Mouse (Mus musculus) stomach, embryonic 16.5 days (tissue): ENCODE measurements around the gene Chmp4b. TPM values are rescaled to one million over a fixed set of nuclear protein-coding genes. Genes with fewer than 3 reads are reported as not detected.

ENCODE experiments used
- ATAC-seq: fragments of 200-750 bp; cut with Nextera tagmentation; 2 replicates; pipeline ENCODE4 v1.8.0; 2017; ENCODE audit warnings: moderate number of reproducible peaks, moderate TSS enrichment; ENCODE audit not compliant: insufficient read depth, low FRiP score
- H3K27ac ChIP-seq: fragments of 300-500 bp; sonication (generic); 2 replicates; pipeline ENCODE4 v1.5.1; 2014; ENCODE audit warnings: low read length
- H3K27me3 ChIP-seq: fragments of 300-500 bp; sonication (generic); 2 replicates; pipeline ENCODE4 v1.6.1; 2014; ENCODE audit warnings: low read length, control low read depth, mixed read lengths; ENCODE audit not compliant: control insufficient read depth, insufficient read depth
- H3K36me3 ChIP-seq: fragments of 300-500 bp; sonication (generic); 2 replicates; pipeline ENCODE4 v1.6.1; 2014; ENCODE audit warnings: low read length; ENCODE audit not compliant: control insufficient read depth, insufficient read depth
- H3K4me1 ChIP-seq: fragments of 300-500 bp; sonication (generic); 2 replicates; pipeline ENCODE4 v1.6.1; 2014; ENCODE audit warnings: low read length, control low read depth, mixed read lengths; ENCODE audit not compliant: control insufficient read depth, insufficient read depth
- H3K4me2 ChIP-seq: fragments of 300-500 bp; sonication (generic); 2 replicates; pipeline ENCODE4 v1.6.1; 2014; ENCODE audit warnings: low read depth, low read length, mixed read lengths
- H3K4me3 ChIP-seq: fragments of 300-500 bp; sonication (generic); replicated peaks from 2 replicates; pipeline ENCODE4 v1.5.1; 2014; ENCODE audit warnings: mild to moderate bottlenecking, low read length
- H3K9ac ChIP-seq: fragments of 300-500 bp; sonication (generic); 2 replicates; pipeline ENCODE4 v1.6.1; 2014; ENCODE audit warnings: low read length
- H3K9me3 ChIP-seq: fragments of 300-500 bp; sonication (generic); replicated peaks from 2 replicates; pipeline ENCODE4 v1.6.1; 2016; ENCODE audit warnings: low read length, control low read depth; ENCODE audit not compliant: control insufficient read depth
- WGBS: fragments of 180-500 bp; shearing (Covaris S2); extraction: QIAGEN DNeasy Blood & Tissue Kit; methylation state at CpG from one replicate; pipeline ENCODE4 v1.1.7; 2014; 5-methylcytosine and 5-hydroxymethylcytosine counted together
- polyA plus RNA-seq: library from polyadenylated mRNA; unstranded; fragments of >200 nt; fragmentation: Nextera tagmentation; extraction: Ambion mirVana; gene quantifications from 2 replicates; pipeline ENCODE4 v1.2.1, GENCODE M21; 2015

Gene Chmp4b
- polyA plus RNA-seq, 1 experiment from 2014 or later: 23.6 TPM

GRCm38 (mm10) chr2:154674008-154674407 is 22.5 kb downstream of the Chmp4b start:
- ATAC-seq: no peak
- WGBS: 82% methylated on average over 4 of the region's 4 CpGs
- H3K9ac ChIP-seq: 0 out of 2 replicates have a peak overlapping the region, but pooled peaks have one; percentile 21

GRCm38 (mm10) chr2:154676653-154677609 is 25.4 kb downstream of the Chmp4b start:
- no peaks in the 10 kb centered on the region for H3K27me3 ChIP-seq
- ATAC-seq: peak; percentile 30; the same call in 1 of the 2 replicates
- WGBS: 56% methylated on average over 19 of the region's 19 CpGs
- peak overlapping the region; percentile 38 for H3K4me2 ChIP-seq
- H3K36me3 ChIP-seq: no peaks in the 10 kb centered on the region
- peak overlapping the region; percentile 41 for H3K9ac ChIP-seq
- peak overlapping the region; percentile 95 for H3K27ac ChIP-seq
- peak overlapping the region; percentile 8; the same call in 1 of the 2 replicates for H3K4me3 ChIP-seq
- no peaks in the 10 kb centered on the region for H3K9me3 ChIP-seq
- H3K4me1 ChIP-seq: peaks cover 20% of the 10 kb centered on the region

More at GRCm38 (mm10) chr2:154674008-154674407, 22.5 kb downstream of the Chmp4b start:
- Histone ChIP-seq H3K4me2 (no peak overlapping the region), H3K36me3 (no peaks in the 10 kb centered on the region), H3K27me3 (no peaks in the 10 kb centered on the region), H3K27ac (no peak overlapping the region), H3K4me1 (peaks cover 20% of the 10 kb centered on the region), H3K9me3 (no peaks in the 10 kb centered on the region), H3K4me3 (no peak overlapping the region)

DNA sequence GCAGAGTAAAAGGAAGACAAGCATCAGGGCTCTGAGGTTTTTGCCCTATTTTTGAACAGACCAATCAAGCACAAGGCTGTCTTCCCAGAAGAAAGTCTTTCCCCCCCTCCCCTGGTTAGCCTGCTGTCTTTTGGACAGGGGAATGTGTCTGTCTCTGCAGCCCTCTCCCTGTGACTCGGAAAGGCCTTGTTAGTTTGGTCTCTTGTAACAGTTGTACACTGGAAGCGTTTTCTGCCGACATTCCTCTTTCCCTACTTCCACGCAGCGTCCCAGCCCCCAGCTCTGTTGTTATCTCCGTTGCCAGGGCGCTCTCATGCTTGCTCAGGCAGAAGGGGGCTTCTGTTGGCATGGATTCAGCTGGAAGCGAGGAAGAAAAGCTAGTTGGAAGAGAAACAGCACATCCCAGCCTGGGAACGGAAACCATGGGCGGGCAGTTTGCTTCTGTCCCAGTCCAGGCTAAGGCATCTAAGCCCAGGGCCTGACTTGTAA is 26.2 kb downstream of the Chmp4b start:
- peak overlapping the region; percentile 41 for H3K9ac ChIP-seq
- no peaks in the 10 kb centered on the region for H3K9me3 ChIP-seq
- peak overlapping the region; percentile 38 for H3K4me2 ChIP-seq
- WGBS: 10% methylated on average over 10 of the region's 10 CpGs
- no peaks in the 10 kb centered on the region for H3K36me3 ChIP-seq
- H3K4me3 ChIP-seq: no peak overlapping the region; the same call in 1 of the 2 replicates
- peaks cover 23% of the 10 kb centered on the region for H3K4me1 ChIP-seq
- peak overlapping the region; percentile 95 for H3K27ac ChIP-seq
- no peaks in the 10 kb centered on the region for H3K27me3 ChIP-seq
- peak; percentile 86 for ATAC-seq

DNA sequence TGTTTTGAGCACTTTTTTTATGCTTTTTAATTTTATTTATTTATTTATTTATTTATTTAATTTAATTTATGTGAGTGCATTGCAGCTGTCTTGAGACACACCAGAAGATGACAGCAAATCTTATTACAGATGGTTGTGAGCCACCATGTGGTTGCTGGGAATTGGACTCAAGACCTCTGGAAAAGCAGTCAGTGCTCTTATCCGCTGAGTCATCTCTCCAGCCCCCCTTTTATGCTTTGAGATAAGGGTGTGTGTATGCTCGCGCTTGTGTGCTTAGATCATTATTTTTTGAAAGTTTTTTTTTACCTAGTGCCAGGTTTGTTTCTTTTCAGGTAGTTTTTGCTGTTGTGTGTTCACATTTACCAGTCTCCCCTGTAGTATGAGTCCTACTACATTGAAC is 27.5 kb downstream of the Chmp4b start:
- H3K9ac ChIP-seq: no peak overlapping the region
- H3K4me2 ChIP-seq: no peak overlapping the region
- H3K27me3 ChIP-seq: no peaks in the 10 kb centered on the region
- 60% methylated on average over 3 of the region's 3 CpGs for WGBS
- ATAC-seq: no peak
- peaks cover 25% of the 10 kb centered on the region for H3K4me1 ChIP-seq
- no peaks in the 10 kb centered on the region for H3K36me3 ChIP-seq
- H3K9me3 ChIP-seq: no peaks in the 10 kb centered on the region
- no peak overlapping the region for H3K27ac ChIP-seq
- H3K4me3 ChIP-seq: no peak overlapping the region

GRCm38 (mm10) chr2:154680337-154680736 is 28.8 kb downstream of the Chmp4b start:
- no peak overlapping the region; the same call in 1 of the 2 replicates for H3K27ac ChIP-seq
- H3K4me3 ChIP-seq: no peak overlapping the region
- peaks cover 33% of the 10 kb centered on the region for H3K4me1 ChIP-seq
- H3K4me2 ChIP-seq: no peak overlapping the region
- 62% methylated on average over 2 of the region's 2 CpGs for WGBS
- H3K9ac ChIP-seq: no peak overlapping the region
- H3K36me3 ChIP-seq: no peaks in the 10 kb centered on the region
- H3K9me3 ChIP-seq: no peaks in the 10 kb centered on the region
- H3K27me3 ChIP-seq: no peaks in the 10 kb centered on the region
- no peak for ATAC-seq

DNA sequence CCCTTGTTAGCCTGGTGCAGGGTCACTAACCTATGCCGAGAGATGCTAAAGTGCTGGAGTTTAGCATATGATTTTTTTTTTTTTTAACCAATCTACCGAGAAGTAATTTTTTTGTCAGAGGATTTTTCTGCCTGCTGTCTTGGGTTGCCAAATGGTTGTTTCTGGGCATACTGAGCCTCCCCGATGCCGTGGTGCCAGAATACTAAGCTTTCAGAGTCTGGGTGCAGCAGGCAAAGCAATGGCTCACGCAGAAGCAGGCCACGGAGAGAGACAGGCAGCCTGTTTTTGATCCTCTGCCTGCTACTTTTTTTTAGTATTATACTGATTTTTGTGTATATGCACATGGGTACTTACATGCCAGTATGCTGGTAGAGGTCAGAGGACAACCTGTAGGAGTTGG is 29.4 kb downstream of the Chmp4b start:
- Histone ChIP-seq H3K9me3 (no peaks in the 10 kb centered on the region), H3K27me3 (no peaks in the 10 kb centered on the region), H3K36me3 (no peaks in the 10 kb centered on the region), H3K4me1 (peaks cover 34% of the 10 kb centered on the region), H3K9ac (no peak overlapping the region), H3K4me3 (no peak overlapping the region), H3K4me2 (no peak overlapping the region), H3K27ac (no peak overlapping the region)
- no peak for ATAC-seq
- 86% methylated on average over 6 of the region's 6 CpGs for WGBS

DNA sequence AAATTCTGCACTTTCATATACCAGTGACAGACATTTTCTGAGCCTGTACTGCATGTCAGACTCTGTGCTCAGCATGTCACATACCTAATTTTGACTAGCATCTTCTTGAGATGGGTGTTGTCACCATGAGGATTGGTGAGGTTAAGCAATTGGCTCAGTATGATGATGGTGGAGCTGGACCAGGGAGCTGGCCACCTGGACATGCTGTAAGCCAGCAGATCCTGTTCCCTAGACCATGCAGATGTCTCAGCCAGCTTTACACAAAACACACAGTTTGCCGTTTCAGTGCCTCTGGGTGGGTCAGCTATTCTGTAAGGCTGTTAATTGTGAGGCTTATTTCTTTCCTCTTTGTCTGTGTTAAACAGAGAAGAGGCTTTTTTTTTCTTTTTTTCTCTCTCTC is 31.2 kb downstream of the Chmp4b start:
- Histone ChIP-seq H3K9me3 (no peaks in the 10 kb centered on the region), H3K27me3 (no peaks in the 10 kb centered on the region), H3K4me2 (no peak overlapping the region), H3K4me1 (peaks cover 21% of the 10 kb centered on the region), H3K9ac (no peak overlapping the region), H3K36me3 (no peaks in the 10 kb centered on the region), H3K4me3 (no peak overlapping the region), H3K27ac (no peak overlapping the region)
- WGBS: 29% methylated on average over 1 of the region's 1 CpGs
- no peak for ATAC-seq

- Histone ChIP-seq H3K27ac (no peak overlapping the region), H3K36me3 (no peaks in the 10 kb centered on the region), H3K9me3 (no peaks in the 10 kb centered on the region), H3K4me1 (peaks cover 14% of the 10 kb centered on the region; the same call in 1 of the 2 replicates), H3K9ac (no peak overlapping the region), H3K4me3 (no peak overlapping the region), H3K4me2 (no peak overlapping the region), H3K27me3 (no peaks in the 10 kb centered on the region)
- 96% methylated on average over 7 of the region's 7 CpGs for WGBS
- no peak for ATAC-seq
These were observed 33.5 kb downstream of the Chmp4b start for GRCm38 (mm10) chr2:154684901-154685470.

DNA sequence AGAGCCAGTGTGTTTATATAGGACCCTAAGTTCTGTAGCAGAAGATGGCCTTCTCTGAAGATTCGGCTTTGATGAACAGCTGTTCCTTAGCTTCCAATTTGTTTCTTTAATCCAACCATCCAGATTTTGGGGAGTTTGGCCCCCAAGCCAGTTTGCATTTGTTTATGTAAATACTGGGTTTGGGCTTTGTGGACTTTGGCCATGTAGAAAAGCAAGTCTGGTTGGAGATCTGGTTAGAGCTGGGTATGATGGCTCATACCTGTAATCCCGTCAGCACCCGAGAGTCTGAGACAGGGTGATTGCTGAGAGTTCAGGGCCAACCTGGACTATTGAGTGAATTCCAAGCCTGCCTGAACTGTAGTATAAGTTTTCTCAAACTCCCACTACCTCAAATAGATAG is 34.3 kb downstream of the Chmp4b start:
- Histone ChIP-seq H3K4me2 (no peak overlapping the region), H3K4me3 (no peak overlapping the region), H3K36me3 (no peaks in the 10 kb centered on the region), H3K27me3 (no peaks in the 10 kb centered on the region), H3K4me1 (peaks cover 14% of the 10 kb centered on the region; the same call in 1 of the 2 replicates), H3K27ac (no peak overlapping the region), H3K9me3 (no peaks in the 10 kb centered on the region), H3K9ac (no peak overlapping the region)
- WGBS: 67% methylated on average over 3 of the region's 3 CpGs
- ATAC-seq: no peak
